Mouse (Mus musculus) adrenal gland, adult 2 months (tissue): Measurements from ENCODE around the gene Hs3st2. TPM values are rescaled to one million over a fixed set of nuclear protein-coding genes. Genes with fewer than 3 reads are reported as not detected.

ENCODE experiments used
- DNase-seq: peaks from one replicate; pipeline ENCODE4 v3.0.0; 2021
- polyA plus RNA-seq: library from polyadenylated mRNA; depleted of rRNA; stranded (reverse); fragments of >200 nt; gene quantifications from 2 replicates; pipeline ENCODE4 v1.2.3, GENCODE M21; 2012
- total RNA-seq, 2 experiments: library from RNA; stranded (reverse); gene quantifications; 2 replicates each; pipeline ENCODE4 v1.2.3; 2021

The Hs3st2 gene
- total and polyA plus RNA-seq, 3 experiments: 1.1 to 4.9 (median 2.8) TPM

DNA sequence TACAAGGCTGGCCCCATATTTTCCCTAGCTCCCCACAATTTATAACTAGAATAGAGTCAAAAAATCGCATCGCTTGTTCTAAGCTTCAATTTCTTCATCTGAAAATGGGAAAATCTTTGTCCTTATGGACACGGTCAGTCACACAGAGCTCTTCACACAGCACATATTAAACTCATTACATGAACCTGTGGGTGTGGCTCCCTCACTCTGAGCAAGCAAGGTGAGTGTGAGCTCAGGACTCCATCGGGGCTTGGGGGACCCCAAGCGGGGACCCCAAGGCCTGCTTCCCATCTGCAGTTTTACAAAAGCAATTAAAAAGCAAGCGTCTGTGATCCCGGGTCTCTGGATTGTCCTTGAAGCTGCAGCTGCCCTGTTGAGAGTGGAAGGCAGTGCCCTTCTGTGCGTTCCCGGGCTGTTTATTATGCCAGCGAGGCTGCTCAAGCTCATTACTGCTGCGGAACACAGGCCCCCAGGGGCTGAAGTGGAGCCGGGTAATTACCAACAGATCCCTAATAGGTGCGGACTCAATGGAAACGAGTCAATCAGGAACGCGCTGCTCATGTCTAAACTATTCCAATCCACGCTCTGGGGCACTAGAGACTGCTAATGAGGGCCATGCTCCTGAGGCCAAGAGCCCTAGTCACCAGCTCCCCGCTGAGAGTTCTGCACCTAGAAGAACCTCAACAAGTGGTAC, 157.8 kb downstream of the Hs3st2 start:
- peak; percentile 20 for DNase-seq
